Mouse (Mus musculus): ENCODE data around the gene Arhgap32. TPM values are rescaled to one million over a fixed set of nuclear protein-coding genes. Genes with fewer than 3 reads are reported as not detected.

Arhgap32 gene
- polyA plus RNA-seq, 1 experiment from 2014 or later: 7.7 TPM

- no peak overlapping the region for H3K4me3 ChIP-seq (ENCODE audit: low read depth, low read length)
- H3K4me2 ChIP-seq: no peak overlapping the region
- WGBS: 84% methylated on average over 3 of the region's 3 CpGs
- no peaks in the 10 kb centered on the region for H3K27me3 ChIP-seq (ENCODE audit: insufficient read depth, low read length)
- no peak for TF ChIP-seq CTCF (IDR thresholded peaks at IDR 0.05; ENCODE audit: low read depth)
- no peak overlapping the region for H3K27ac ChIP-seq (ENCODE audit: low read depth)
- ATAC-seq (ENCODE audit: insufficient read depth) (no peak), DNase-seq (no peak)
- no peaks in the 10 kb centered on the region for H3K9me3 ChIP-seq (ENCODE audit: low read depth, low read length)
- peaks cover 14% of the 10 kb centered on the region; the same call in 1 of the 2 replicates for H3K4me1 ChIP-seq (ENCODE audit: insufficient read depth)
- no peaks in the 10 kb centered on the region for H3K36me3 ChIP-seq (ENCODE audit: insufficient read depth)
- no peak overlapping the region for H3K9ac ChIP-seq
These were observed 200.1 kb downstream of the Arhgap32 start for GRCm38 (mm10) chr9:32315999-32316398.

Small RNAs within 50 kb of the gene (microRNA-seq; reads per million reads assigned to microRNA genes)
- not detected for gene Gm44453 (ENCODE audit: borderline number of aligned reads)

Other genes with a start within 250 kb of the Arhgap32 start
- 0.22 and 0.36 TPM in 2 replicates for gene Barx2, start 202.7 kb upstream of the Arhgap32 start, polyA plus RNA-seq (2014; fragmentation: Nextera tagmentation; extraction: Ambion mirVana)
- gene Kcnj5, start 228.2 kb downstream of the Arhgap32 start, polyA plus RNA-seq (2014; fragmentation: Nextera tagmentation; extraction: Ambion mirVana): 0.32 and 0.99 TPM in 2 replicates